8 mouse cellular contexts compared by ENCODE assay signal in genomic region chr11:106276454-106276853, GRCm38 (mm10). TPM values are rescaled to one million over a fixed set of nuclear protein-coding genes. Genes with fewer than 3 reads are reported as not detected.
A peak's percentile ranks its signal among the peaks of the same experiment; 100 is the strongest.
DNase-seq lines count a peak whose midpoint lies in the region; ATAC-seq lines count a peak whose summit lies in the region.

Gene Tcam1, plus strand, starts transcription at chr11:106276672.

- peak; percentile 95 for DNase-seq in CD4-positive helper T cell, adult 2 months (ENCODE audit: low read depth, low spot score)
- DNase-seq in c-Kit-negative CD71-positive TER-119-positive erythroid progenitor cells, embryonic 14.5 days (ENCODE audit: low read depth, low spot score): peak; percentile 62
- DNase-seq in fibroblast of lung, adult 2 months (ENCODE audit: low read depth): peak; percentile 95
- DNase-seq in kidney, postnatal 10 days: peak; percentile 96
- peak; percentile 91 for DNase-seq in liver, embryonic 11.5 days (ENCODE audit: low spot score)
- peak; percentile 100 for DNase-seq in naive thymus-derived CD4-positive, alpha-beta T cell, adult 2 months (ENCODE audit: low read depth)
- DNase-seq in splenic B cell, adult 2 months (ENCODE audit: low read depth, low spot score): peak; percentile 99

- peaks cover 9 to 12% of the 10 kb centered on the region in 2 experiments for H3K4me1 ChIP-seq in heart, embryonic 14.5 days (ENCODE audit: control insufficient read depth in 2 of 2, insufficient read depth in 2 of 2, low read length in 2 of 2)
- peaks cover 19% of the 10 kb centered on the region for H3K4me1 ChIP-seq in liver, embryonic 11.5 days (replicated peaks; ENCODE audit: control insufficient read depth, insufficient read depth, low read length)

- no peak within 1 kb of the TSS for H3K9ac ChIP-seq in heart, embryonic 14.5 days (ENCODE audit: low read length)
- H3K9ac ChIP-seq in liver, embryonic 11.5 days (ENCODE audit: low read depth, low read length): no peak within 1 kb of the TSS

- 0 out of 4 replicates have a peak within 1 kb of the TSS, but pooled peaks of 1 of the 2 experiments have one; percentile 9 for H3K4me3 ChIP-seq in heart, embryonic 14.5 days (ENCODE audit: control insufficient read depth in 1 of 2, insufficient read depth in 1 of 2, low read depth in 1 of 2, low read length in 2 of 2)
- no peak within 1 kb of the TSS; the same call in 1 of the 2 replicates for H3K4me3 ChIP-seq in liver, embryonic 11.5 days (ENCODE audit: low read depth, low read length)

- H3K27ac ChIP-seq in heart, embryonic 14.5 days (replicated peaks in 1 of 2; ENCODE audit: control insufficient read depth in 1 of 2, insufficient read depth in 1 of 2, low read depth in 2 of 2, low read length in 2 of 2): no peak within 1 kb of the TSS
- no peak within 1 kb of the TSS for H3K27ac ChIP-seq in liver, embryonic 11.5 days (ENCODE audit: low read depth, low read length)

- H3K9me3 ChIP-seq in heart, embryonic 14.5 days (ENCODE audit: control insufficient read depth, low read length): no peaks in the 10 kb centered on the region
- no peaks in the 10 kb centered on the region for H3K9me3 ChIP-seq in liver, embryonic 11.5 days (ENCODE audit: control insufficient read depth, low read length)

- no peaks in the 10 kb centered on the region for H3K27me3 ChIP-seq in heart, embryonic 14.5 days (ENCODE audit: control insufficient read depth, insufficient read depth, low read length)
- no peaks in the 10 kb centered on the region for H3K27me3 ChIP-seq in liver, embryonic 11.5 days (replicated peaks; ENCODE audit: control insufficient read depth, insufficient read depth, low read length)
- no peaks in the 10 kb centered on the region for H3K27me3 ChIP-seq in splenic B cell, adult 2 months (ENCODE audit: control insufficient read depth, insufficient read depth, low read length, poor library complexity, severe bottlenecking)

- 7% methylated on average over 25 of the region's 25 CpGs for WGBS in heart, embryonic 14.5 days
- WGBS in liver, embryonic 11.5 days: 6% methylated on average over 25 of the region's 25 CpGs

- H3K36me3 ChIP-seq in heart, embryonic 14.5 days (ENCODE audit: control insufficient read depth, insufficient read depth, low read length): no peaks in the 10 kb centered on the region
- H3K36me3 ChIP-seq in liver, embryonic 11.5 days (ENCODE audit: control insufficient read depth, insufficient read depth, low read length): no peaks in the 10 kb centered on the region
- H3K36me3 ChIP-seq in splenic B cell, adult 2 months (ENCODE audit: control insufficient read depth, insufficient read depth, low read length, poor library complexity, severe bottlenecking): no peaks in the 10 kb centered on the region

- H3K4me2 ChIP-seq in heart, embryonic 14.5 days (ENCODE audit: low read length): peak within 1 kb of the TSS; percentile 57
- H3K4me2 ChIP-seq in liver, embryonic 11.5 days: peak within 1 kb of the TSS; percentile 44

- no peak; the same call in 1 of the 2 replicates for ATAC-seq in heart, embryonic 14.5 days (ENCODE audit: insufficient number of reproducible peaks, insufficient read depth, low FRiP score, low read depth)
- peak; percentile 57 for ATAC-seq in liver, embryonic 11.5 days (replicated peaks; ENCODE audit: low FRiP score)

RNA-seq across cellular contexts. Expression of gene Tcam1, which starts in this region (rescaled TPM):
- polyA plus RNA-seq in heart, embryonic 14.5 days (2014; fragmentation: Nextera tagmentation; extraction: Ambion mirVana): 0.05 and 0.07 TPM in 2 replicates
- polyA plus RNA-seq in liver, embryonic 11.5 days (2014; fragmentation: Nextera tagmentation; extraction: Ambion mirVana): 0.66 and 1.2 TPM in 2 replicates
